Mouse (Mus musculus): ENCODE results near the gene Irgq. TPM values are rescaled to one million over a fixed set of nuclear protein-coding genes. Genes with fewer than 3 reads are reported as not detected.

Gene Irgq
- polyA plus RNA-seq (2015; fragmentation: Illumina TruSeq; extraction: RNeasy Lipid Tissue Mini Kit (QIAGEN cat#74804); ENCODE audit: insufficient read depth, low read depth, low replicate concordance), result 2.5 TPM

GRCm38 (mm10) chr7:24530062-24530931, at the start of gene Irgq:
Gene Irgq (plus strand): TSS chr7:24530689.

GRCm38 (mm10) chr7:24481474-24482207, 48.8 kb upstream of the Irgq start, which contains the start of gene Cadm4:
Gene Cadm4 (plus strand): TSS chr7:24482023.

GRCm38 (mm10) chr7:24506838-24507725, 23.4 kb upstream of the Irgq start, which contains the start of gene Zfp428:
Gene Zfp428 (plus strand): TSS chr7:24507006.

GRCm38 (mm10) chr7:24512355-24512754, 18.1 kb upstream of the Irgq start, which contains the start of gene AC161166.1:
Gene AC161166.1 (minus strand): TSS chr7:24512455.

GRCm38 (mm10) chr7:24546068-24546614, 15.7 kb downstream of the Irgq start, which contains the start of the genes Pinlyp and Xrcc1:
Gene Pinlyp (minus strand): TSS chr7:24546118.
Gene Xrcc1 (plus strand): TSS chr7:24546289.

GRCm38 (mm10) chr7:24587330-24588105, 57.0 kb downstream of the Irgq start, which contains the start of the genes Ethe1 and Zfp575:
Gene Ethe1 (plus strand): TSS chr7:24587543.
Gene Zfp575 (minus strand): TSS chr7:24587641.

Other genes starting within 250 kb of the Irgq start
- gene Zfp61, start 229.5 kb upstream of the Irgq start, polyA plus RNA-seq (2015; fragmentation: Illumina TruSeq; extraction: RNeasy Lipid Tissue Mini Kit (QIAGEN cat#74804); ENCODE audit: insufficient read depth, low read depth, low replicate concordance), result 14.0 TPM
- gene Zfp94, start 214.0 kb upstream of the Irgq start, polyA plus RNA-seq (2015; fragmentation: Illumina TruSeq; extraction: RNeasy Lipid Tissue Mini Kit (QIAGEN cat#74804); ENCODE audit: insufficient read depth, low read depth, low replicate concordance), result 4.9 TPM
- not detected for gene Tescl, start 196.8 kb upstream of the Irgq start, polyA plus RNA-seq (2015; fragmentation: Illumina TruSeq; extraction: RNeasy Lipid Tissue Mini Kit (QIAGEN cat#74804); ENCODE audit: insufficient read depth, low read depth, low replicate concordance)
- not detected for gene Lypd5, start 181.5 kb upstream of the Irgq start, polyA plus RNA-seq (2015; fragmentation: Illumina TruSeq; extraction: RNeasy Lipid Tissue Mini Kit (QIAGEN cat#74804); ENCODE audit: insufficient read depth, low read depth, low replicate concordance)
- 2.5 TPM for gene Kcnn4, start 160.4 kb upstream of the Irgq start, polyA plus RNA-seq (2015; fragmentation: Illumina TruSeq; extraction: RNeasy Lipid Tissue Mini Kit (QIAGEN cat#74804); ENCODE audit: insufficient read depth, low read depth, low replicate concordance)
- 12.2 TPM for gene Smg9, start 131.1 kb upstream of the Irgq start, polyA plus RNA-seq (2015; fragmentation: Illumina TruSeq; extraction: RNeasy Lipid Tissue Mini Kit (QIAGEN cat#74804); ENCODE audit: insufficient read depth, low read depth, low replicate concordance)
- not detected for gene Irgc1, start 78.4 kb upstream of the Irgq start, polyA plus RNA-seq (2015; fragmentation: Illumina TruSeq; extraction: RNeasy Lipid Tissue Mini Kit (QIAGEN cat#74804); ENCODE audit: insufficient read depth, low read depth, low replicate concordance)
- 3.3 TPM for gene Plaur, start 68.2 kb upstream of the Irgq start, polyA plus RNA-seq (2015; fragmentation: Illumina TruSeq; extraction: RNeasy Lipid Tissue Mini Kit (QIAGEN cat#74804); ENCODE audit: insufficient read depth, low read depth, low replicate concordance)
- gene Cadm4, start 48.7 kb upstream of the Irgq start, polyA plus RNA-seq (2015; fragmentation: Illumina TruSeq; extraction: RNeasy Lipid Tissue Mini Kit (QIAGEN cat#74804); ENCODE audit: insufficient read depth, low read depth, low replicate concordance), result 3.4 TPM
- 1.4 TPM for gene Zfp428, start 23.7 kb upstream of the Irgq start, polyA plus RNA-seq (2015; fragmentation: Illumina TruSeq; extraction: RNeasy Lipid Tissue Mini Kit (QIAGEN cat#74804); ENCODE audit: insufficient read depth, low read depth, low replicate concordance)
- gene AC161166.1, start 18.2 kb upstream of the Irgq start, polyA plus RNA-seq (2015; fragmentation: Illumina TruSeq; extraction: RNeasy Lipid Tissue Mini Kit (QIAGEN cat#74804); ENCODE audit: insufficient read depth, low read depth, low replicate concordance), result not detected
- not detected for gene Pinlyp, start 15.4 kb downstream of the Irgq start, polyA plus RNA-seq (2015; fragmentation: Illumina TruSeq; extraction: RNeasy Lipid Tissue Mini Kit (QIAGEN cat#74804); ENCODE audit: insufficient read depth, low read depth, low replicate concordance)
- gene Xrcc1, start 15.6 kb downstream of the Irgq start, polyA plus RNA-seq (2015; fragmentation: Illumina TruSeq; extraction: RNeasy Lipid Tissue Mini Kit (QIAGEN cat#74804); ENCODE audit: insufficient read depth, low read depth, low replicate concordance), result 13.8 TPM
- gene Ethe1, start 56.9 kb downstream of the Irgq start, polyA plus RNA-seq (2015; fragmentation: Illumina TruSeq; extraction: RNeasy Lipid Tissue Mini Kit (QIAGEN cat#74804); ENCODE audit: insufficient read depth, low read depth, low replicate concordance), result 3.0 TPM
- gene Zfp575, start 57.0 kb downstream of the Irgq start, polyA plus RNA-seq (2015; fragmentation: Illumina TruSeq; extraction: RNeasy Lipid Tissue Mini Kit (QIAGEN cat#74804); ENCODE audit: insufficient read depth, low read depth, low replicate concordance), result not detected
- gene Phldb3, start 80.1 kb downstream of the Irgq start, polyA plus RNA-seq (2015; fragmentation: Illumina TruSeq; extraction: RNeasy Lipid Tissue Mini Kit (QIAGEN cat#74804); ENCODE audit: insufficient read depth, low read depth, low replicate concordance), result 0.94 TPM
- not detected for gene Lypd3, start 105.9 kb downstream of the Irgq start, polyA plus RNA-seq (2015; fragmentation: Illumina TruSeq; extraction: RNeasy Lipid Tissue Mini Kit (QIAGEN cat#74804); ENCODE audit: insufficient read depth, low read depth, low replicate concordance)
- not detected for gene Tex101, start 146.0 kb downstream of the Irgq start, polyA plus RNA-seq (2015; fragmentation: Illumina TruSeq; extraction: RNeasy Lipid Tissue Mini Kit (QIAGEN cat#74804); ENCODE audit: insufficient read depth, low read depth, low replicate concordance)
- gene BC049730, start 178.6 kb downstream of the Irgq start, polyA plus RNA-seq (2015; fragmentation: Illumina TruSeq; extraction: RNeasy Lipid Tissue Mini Kit (QIAGEN cat#74804); ENCODE audit: insufficient read depth, low read depth, low replicate concordance), result not detected
- gene Gm4763, start 196.2 kb downstream of the Irgq start, polyA plus RNA-seq (2015; fragmentation: Illumina TruSeq; extraction: RNeasy Lipid Tissue Mini Kit (QIAGEN cat#74804); ENCODE audit: insufficient read depth, low read depth, low replicate concordance), result not detected
- not detected for gene Cd177, start 229.6 kb downstream of the Irgq start, polyA plus RNA-seq (2015; fragmentation: Illumina TruSeq; extraction: RNeasy Lipid Tissue Mini Kit (QIAGEN cat#74804); ENCODE audit: insufficient read depth, low read depth, low replicate concordance)
- gene Ceacam10, start 246.5 kb downstream of the Irgq start, polyA plus RNA-seq (2015; fragmentation: Illumina TruSeq; extraction: RNeasy Lipid Tissue Mini Kit (QIAGEN cat#74804); ENCODE audit: insufficient read depth, low read depth, low replicate concordance), result not detected